Mouse (Mus musculus) frontal cortex, postnatal 36 days (tissue): ENCODE measurements at regions not wholly inside any gene's neighbourhood (a gene's known extent, or its start where the extent isn't known, plus 50 kb on each side); places are given as distances from the start of the nearest gene placed in this dataset.

Experiments
- DNase-seq, 2 experiments: peaks; one replicate each; pipeline ENCODE4 v3.0.0; 2022; ENCODE audit warnings: low spot score in 2 of 2

DNA sequence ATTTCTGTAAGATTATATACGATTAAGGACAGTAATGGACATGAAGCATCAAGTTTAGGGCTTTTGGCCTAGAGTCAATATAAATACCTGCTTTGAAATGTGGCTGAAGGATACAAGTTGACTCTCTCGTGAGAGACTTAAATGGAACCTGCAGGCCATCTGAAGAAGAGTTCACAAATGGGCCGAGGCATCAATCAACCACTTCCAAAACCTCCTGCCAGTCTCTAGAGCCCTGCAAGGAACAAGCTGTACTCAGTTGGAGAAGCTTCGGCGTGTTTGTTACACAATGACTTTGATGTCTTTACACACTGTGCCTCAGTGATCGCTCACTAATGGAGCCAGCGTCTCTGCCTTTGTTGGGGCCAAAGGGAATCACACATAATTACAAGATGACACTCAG is 146.1 kb upstream of the Ccnd2 start:
- DNase-seq: no peak

DNA sequence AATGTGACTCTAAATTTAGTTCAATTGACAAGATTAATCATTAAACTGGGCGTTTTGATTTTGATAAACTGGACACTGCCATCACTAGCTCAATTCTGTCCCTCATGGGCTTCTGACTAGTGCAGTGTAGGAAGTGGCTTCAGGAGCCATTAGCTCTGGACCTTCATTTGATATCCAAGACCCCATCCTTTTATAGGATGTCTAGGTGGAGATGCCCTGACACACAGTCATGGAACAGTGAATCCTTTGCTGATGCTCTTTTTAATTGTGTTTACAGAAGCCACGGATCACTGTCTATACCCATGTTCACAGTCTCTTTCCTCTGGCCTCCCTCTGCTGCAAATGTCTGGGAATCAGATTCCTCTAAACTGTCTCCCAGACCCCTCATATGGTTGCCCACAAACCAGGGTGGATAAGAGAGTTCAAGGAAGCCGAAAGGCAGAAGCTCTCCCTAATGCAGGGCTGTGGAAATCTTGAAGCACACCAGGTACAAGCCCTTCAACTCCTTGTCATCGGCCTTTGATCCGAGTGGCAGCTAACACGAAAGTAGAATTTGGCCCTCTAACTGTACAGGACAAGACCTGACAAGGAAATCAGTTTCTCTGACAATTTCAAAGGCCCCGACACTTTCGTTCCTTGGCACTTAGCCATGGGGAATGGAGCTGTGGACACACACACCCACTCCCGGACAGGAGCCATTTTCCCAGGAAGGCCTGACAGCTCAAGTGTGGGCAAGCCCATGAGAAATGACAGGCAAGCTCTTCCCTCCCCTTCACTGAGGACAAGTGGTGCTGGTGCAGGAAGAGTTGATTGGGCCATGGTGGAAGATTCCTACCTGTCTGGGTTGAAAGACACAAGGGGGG is 135.2 kb upstream of the Parp11 start:
- DNase-seq: no peak

DNA sequence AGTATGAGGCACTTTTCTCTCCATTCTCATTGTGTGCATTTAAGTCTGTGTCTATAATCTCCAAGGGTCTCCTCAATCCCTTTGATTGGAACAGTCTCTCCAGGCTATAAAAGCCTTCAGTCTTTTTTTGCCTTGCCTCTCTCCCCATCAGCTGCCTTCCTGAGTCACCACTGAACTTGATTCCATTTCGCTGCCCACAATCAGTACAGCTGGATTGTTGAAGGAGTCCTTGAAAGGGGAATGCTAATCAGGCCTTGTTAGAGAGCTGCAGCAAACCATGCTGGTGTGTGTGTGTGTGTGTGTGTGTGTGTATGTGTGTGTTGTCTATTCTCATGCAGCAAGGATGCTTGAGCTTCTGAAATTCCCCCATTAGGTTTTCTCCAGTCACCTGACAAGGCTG is 129.3 kb upstream of the Parp11 start:
- no peak for DNase-seq

DNA sequence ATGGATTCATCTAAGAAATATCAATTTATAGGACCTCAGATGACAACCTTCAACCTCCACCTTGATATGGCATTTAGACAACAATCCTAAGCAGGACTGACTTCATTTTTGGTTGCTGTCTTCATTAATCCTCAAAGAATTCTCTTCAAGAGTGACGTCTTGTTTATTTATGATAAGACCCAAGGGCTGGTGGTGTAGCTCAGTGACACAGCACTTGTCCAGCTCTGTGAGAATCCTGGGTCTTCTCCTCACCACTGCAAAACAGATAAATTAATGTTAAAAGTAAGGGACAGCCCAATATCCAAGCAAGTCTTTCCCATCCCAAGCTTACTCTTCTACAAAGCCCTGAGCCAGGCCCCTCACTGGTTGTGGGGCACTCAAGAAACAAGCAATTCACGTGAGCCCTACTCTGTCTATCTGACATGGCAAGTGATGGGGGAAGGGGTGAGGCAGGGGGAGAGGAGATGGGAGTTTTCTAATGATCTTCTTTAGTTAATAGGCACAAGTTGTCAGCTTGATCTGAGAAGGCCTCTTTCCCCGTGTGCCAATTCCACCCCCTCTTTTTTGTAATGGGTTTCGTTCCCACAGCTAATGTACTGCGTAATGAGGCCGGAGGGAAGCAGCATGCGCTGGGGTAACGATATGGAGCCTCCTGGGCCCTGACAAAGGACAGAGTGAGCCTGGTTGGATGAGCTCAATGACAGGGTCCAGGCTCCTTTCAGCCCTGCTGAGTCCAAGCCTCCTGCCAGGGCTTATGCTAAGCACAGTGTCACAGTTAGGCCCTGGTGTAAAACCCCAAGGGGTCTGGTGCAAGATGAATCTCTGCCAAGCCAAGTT is 127.7 kb upstream of the Parp11 start:
- DNase-seq: no peak

DNA sequence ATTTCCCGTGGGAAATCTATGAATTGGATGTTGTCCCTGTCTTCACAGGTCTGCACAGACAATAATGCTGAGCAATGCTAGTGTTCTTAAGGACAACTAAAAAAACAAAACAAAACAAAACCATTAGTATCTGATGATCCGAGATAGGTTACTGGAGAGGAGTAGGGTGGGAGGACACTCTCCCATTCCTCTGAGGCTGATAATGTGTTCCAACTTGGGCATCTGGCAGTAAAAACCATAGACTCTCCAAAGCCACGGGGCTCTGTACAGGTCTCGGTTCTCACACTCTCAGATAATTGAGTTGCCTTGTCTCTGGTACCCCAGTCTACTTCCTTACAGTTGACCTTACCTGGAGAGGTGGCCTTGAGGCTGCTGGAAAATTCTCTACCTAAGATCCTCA is 126.0 kb upstream of the Parp11 start:
- no peak for DNase-seq

DNA sequence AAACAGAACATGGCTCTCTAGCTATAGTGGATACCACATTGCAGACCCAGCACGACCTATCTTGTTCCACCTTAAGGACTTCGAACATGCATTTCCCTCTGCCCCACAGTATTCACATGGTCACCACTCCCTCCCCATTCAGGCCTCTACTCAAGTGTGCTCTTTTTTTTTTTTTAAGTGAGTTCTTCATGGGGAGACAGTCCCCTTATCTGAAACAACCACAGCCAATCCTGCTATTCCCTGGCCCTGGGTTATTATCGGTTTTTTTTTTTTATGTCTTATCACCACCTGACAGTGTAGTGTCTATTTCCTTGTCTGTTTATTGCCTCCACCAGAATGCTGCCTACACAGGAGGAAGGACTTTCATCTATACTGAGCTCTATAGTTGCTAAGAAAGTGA is 125.6 kb upstream of the Parp11 start:
- no peak for DNase-seq

DNA sequence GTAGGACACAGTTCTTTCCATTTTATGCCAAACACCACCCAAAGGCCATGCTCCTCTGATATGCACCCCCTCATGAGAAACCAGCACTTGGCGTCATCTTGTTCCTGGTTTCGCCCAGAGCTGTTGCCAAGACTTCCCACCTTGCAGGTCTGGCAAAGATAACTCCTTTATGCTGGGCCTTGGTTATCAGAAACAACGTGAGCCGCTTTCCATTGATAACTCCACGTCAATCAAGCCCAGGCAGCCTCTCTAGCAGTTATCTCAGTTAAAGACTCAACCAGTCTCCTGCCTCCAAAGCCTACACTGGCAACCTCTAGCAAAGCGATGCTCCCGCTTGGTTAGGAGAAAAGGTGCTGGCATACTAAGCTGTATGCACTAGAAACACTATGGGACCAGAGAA is 124.2 kb upstream of the Parp11 start:
- DNase-seq: no peak

DNA sequence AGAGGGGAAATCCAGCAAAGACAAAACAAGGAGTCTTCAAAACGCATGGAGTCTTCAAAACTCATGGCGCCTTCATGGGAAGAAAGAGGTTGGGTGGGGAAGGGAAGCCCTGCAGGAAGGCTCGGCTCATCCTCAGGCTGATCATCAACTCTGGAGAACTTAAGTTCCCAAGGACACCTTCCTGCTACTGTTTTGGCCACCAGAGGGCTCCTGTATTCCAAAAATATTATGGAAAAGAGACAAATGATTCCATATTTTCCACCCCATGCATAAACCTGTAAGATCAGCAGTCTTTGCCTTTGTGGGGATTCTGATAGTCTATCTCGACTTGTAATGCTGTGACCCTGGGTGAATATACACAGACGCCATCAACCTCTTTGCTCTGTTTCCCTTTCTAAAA is 121.7 kb upstream of the Parp11 start:
- peak; percentile 53 to 77 for DNase-seq

DNA sequence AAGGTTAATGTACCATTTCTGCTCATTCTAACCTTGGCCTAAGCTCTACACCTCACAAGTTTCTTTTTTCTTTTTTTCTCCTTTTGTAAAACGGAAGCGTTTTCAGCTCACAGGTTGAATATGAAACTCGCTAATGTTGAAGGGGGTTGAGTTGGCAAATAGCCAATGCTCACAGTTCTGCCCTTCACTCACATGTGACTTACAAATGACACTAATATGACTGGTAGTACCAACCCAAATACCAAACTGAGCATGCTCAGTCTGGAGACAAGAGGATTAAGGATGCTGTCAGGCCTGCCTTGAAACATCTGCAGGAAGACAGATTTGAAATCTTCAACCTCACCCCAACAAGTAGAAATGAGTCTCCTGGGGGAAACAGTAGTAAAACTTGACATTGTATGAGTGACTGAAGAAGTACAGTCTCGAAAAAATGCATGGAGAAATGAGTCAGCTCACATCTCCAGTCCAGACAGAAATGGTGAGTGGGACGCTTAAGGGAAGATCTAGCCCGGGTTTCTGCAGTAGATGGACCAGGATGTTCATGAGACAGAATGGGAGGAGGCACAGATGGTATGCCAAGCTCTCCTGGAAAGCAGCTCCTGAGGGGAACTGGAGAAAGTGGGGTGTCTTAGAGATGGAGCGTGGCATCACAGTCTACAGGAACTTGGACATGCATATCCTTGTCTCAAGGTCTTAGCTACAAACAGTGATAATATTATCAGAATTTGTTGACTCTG is 120.9 kb upstream of the Parp11 start:
- DNase-seq: peak; percentile 16 to 20

DNA sequence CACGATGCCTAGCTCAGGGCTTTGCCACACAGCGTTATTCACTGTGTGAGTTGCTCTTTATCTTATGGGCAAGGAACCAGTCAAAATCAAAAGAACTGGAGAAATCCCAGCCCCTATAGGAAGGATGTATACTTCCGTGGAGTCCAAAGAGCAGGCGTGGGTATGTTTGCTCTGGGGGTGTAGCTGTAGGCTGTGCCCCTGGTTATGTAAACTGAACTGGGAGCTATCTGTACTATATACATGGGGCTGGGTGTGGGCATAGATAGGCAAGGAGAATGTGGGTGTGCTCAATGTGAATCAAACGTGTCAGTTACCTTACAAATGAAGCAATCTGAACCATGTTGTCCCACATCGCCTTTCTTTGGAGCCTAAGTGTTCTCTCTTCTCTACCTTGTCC is 120.3 kb upstream of the Parp11 start:
- no peak for DNase-seq

DNA sequence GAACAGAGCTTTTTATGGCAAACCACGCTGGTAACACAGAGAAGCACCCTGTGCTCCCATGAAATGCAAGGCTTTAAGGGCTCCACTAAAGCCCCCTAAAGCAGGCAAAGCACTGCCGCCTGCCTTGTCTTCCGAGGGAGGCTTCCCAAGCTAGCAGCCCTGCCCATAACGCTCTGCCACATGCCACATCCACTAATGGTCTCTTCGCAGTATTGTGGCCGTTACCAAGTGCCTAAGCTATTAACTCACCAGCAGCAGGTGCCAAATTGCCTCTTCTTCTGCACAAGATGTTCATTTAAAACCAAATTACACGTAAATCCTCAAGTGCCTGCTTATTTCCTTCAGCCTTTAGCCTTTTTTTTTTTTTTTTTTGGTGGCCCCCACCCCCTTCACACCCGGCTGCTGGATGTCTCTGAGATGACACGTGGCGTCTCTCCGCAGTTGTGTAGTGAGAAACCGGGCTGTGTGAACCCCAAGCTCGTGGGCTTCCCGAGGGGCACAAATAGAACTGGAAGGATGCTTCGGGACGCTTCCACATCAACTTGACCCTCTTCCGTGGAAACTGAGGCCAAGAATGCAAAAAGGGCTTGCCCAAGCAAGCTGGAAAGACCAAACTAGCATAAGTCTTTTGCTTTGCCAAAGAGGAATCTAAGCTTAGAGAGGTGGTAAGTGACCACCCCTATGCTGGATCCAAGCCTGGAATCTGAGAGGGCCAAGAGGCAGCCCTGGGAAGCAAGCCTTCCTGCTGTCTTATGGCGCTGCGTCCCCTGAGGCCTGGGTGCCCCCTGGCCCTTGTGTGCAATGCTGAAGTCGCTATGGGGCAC is 117.2 kb upstream of the Parp11 start:
- no peak for DNase-seq

DNA sequence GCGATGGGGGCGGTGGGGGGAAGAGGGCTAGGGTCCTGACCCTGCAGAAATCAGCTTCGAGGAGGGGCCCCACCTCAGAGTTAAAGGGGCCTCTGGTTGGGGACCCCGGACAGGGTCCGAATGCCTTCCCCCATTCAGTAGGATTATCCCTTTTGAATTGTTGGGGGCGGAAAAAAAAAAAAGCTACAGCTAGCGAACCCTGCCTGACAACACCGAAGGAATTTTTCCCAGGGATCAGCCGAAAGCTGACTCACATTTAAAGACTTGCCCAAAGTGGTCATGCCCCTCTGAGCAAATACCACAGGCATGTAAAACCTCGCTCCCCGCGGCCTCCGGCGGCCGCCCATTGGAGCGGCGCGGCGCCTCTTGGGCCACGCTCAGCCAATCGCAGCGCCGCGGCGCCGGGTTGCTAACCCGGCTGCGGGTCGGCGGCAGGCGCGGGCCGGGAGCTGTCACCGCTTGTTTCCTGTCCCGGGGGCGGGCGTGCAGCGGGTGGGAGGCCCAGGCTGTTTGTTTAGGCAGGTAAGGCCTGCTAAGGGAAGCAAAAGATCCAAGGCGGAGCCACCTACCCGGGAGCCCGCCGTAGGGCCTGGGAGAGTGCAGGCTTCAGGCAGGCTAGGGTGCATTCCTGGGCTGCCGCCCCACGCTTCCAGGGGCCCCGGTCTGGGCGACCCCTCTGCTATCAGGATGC is 116.5 kb upstream of the Parp11 start:
- DNase-seq: peak; percentile 71 to 76

DNA sequence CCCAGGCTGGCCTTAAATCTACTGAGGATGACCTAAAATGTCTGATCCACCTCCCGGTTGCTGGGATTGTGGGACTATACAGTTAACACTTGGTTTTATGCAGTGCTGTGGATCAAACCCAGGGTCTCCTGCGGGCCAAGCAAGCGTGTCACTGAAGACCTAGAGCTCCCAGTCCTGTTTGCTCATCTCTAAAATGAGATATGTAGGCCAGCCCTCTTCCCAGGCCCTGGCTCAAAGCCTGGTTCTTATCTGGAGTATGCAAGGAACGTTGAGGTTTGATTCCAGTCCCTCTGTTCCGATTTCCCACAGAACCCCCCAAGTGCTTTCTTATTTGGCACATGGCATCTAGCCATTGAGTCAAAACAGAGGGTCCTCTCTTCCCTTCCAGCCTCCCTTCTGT is 115.5 kb upstream of the Parp11 start:
- no peak for DNase-seq

DNA sequence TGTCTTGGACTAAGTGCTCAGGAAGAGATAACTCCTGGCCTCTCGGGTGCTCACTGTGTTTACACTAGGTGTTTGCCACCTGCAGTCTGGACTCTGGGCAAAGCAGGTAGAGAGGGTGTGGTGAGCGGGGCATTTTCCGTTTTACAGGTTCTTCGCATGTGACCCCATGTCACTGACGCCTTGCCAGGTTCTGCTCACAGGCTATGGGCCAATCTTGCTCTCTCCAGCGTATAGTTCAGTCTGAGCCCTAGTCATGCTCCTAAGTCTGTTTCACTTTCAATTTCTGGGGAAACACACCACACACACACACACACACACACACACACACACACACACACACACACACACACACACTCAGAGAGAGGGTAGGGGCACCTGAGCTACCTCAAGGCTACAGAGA is 112.4 kb upstream of the Parp11 start:
- no peak for DNase-seq

DNA sequence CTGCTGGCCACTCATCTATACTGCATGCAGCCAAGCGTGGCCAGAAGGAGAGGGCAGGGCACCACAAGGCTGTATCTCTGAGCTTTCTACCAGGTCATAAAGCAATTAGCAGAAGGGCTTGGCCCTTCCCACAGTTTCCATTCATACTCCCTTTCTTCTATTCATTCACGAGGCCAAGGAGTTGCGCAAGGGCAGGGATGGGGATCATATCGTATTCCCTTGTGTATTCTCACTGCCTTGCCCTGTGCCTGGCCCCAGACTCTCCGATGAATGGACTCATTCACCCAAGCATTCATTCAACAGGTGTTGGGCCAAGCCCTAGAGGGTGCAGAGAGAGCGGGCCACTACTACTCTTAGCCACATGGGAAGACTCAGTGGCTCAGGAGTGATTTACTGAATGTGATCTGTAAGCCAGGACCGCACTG is 111.2 kb upstream of the Parp11 start:
- DNase-seq: no peak

DNA sequence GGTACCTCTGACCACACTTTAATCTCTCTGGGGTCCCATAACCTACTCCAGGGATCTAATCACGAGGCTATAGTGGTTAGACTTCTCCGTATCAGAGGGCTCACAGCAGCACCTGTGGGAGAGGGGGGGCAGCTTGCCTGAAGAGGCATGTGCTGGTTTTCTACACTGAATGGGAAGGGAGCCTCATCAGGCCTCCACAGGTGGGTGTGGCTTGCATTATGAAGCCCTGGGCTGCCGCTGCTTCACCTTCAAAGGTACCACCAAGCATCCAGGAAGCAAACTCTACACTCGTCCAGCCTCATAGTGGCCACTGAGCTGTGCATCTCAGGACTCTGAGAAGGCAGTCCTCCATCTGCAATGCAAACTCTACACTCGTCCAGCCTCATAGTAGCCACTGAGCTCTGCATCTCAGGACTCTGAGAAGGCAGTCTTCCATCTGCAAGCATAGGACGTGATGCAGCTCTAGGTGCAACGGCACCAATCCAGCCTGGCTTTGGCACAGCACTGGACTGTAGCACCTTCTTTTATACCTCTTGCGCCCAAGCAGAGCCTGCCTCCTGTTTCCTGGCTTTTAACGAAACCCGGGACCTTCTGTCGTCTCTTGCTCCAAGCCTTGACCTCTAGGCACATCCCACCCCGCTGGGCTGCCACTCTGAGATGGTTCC is 110.5 kb upstream of the Parp11 start:
- DNase-seq: no peak

DNA sequence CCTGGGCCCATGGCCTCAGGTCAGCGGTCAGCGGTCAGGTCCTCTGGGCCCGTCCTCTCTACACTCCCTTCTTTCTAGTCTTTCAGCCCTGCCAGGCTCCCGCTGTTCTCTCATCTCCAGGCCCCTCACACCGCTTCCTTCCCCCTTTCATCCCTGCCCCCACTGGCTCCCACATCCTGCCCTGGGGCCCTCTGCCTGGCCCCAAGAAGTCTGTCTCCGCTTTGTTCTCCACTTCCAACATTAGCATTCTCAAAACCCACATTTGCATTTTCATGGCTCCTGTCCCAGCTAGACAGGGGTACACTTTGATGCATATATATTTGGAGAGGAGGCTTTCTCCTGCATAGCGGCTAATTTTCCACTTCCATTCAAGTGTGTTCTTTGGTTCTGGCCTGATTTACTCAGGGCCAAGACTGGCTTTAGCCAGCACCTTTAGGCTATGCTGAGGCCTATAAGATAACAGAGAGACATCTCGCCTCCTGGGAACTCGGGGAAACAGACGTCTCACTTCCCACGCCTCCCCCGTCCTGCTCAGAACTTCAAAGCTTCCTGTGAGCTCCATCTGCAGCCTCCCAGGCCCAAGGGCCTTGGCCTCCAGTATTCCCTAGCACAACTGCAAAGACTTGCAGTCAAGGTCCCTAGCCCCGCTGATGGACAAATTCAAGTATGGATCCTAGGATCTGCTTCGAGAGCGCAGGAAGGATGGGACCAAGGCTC is 109.8 kb upstream of the Parp11 start:
- DNase-seq: peak; percentile 33 to 57

DNA sequence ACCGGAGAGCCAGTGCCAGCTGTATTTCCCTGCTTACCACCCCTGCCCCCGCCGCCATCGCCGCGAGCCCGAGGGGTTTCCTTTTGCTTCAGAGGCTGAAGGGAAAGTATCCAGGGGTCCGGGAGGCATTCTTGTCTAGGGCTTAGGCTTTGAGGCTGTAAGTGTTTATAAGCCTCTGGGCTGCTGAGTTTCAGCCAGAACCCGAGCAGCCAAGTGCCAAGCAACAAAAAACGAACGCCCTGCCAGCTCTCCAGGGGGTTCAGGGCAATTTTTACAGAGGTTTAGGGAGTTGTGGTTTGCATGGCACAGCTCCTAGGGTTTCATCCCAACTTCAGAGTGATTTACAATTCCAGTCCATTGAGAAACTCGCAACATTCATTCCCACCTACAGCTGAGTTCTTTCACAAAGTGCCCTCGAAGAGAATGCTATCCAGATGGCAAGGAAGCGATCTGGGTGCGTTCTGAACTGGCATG is 109.2 kb upstream of the Parp11 start:
- DNase-seq: no peak

DNA sequence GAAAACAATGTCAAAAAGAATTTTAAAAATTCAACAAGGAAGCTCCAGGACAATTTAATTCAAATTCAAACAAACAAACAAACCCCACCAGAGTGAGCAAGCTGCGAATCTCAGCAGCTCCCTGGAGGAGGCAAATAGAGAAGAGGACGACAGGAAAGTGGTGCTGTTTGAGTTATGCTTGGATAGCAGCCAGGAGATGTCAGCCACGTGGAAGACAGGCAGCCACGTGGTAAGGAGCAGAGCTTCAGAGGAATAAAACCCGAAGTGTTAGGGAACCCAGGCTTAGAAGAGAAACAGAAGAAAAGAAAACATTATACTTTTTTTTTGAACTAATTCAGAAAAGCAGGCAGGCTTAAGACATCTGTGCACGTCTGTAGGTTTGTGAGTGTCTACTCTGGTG is 108.2 kb upstream of the Parp11 start:
- peak in 1 of 2 experiments; percentile 26 for DNase-seq
